Mouse (Mus musculus) liver, postnatal 0 days (tissue): ENCODE data around the gene B3galt4.

ENCODE experiments used
- CTCF ChIP-seq: sonication (generic); IDR thresholded peaks from 2 replicates; pipeline ENCODE4 v1.5.1; 2016; ENCODE audit warnings: antibody characterized with exemption, low read depth
- EP300 ChIP-seq: IDR thresholded peaks from 2 replicates; pipeline ENCODE4 v1.6.1; 2016; ENCODE audit warnings: antibody characterized with exemption, low read depth, mild to moderate bottlenecking

GRCm38 (mm10) chr17:33977861-33978557 is 26.7 kb upstream of the B3galt4 start:
- no peak for TF ChIP-seq CTCF
- no peak for TF ChIP-seq EP300
